Mouse (Mus musculus): Measurements from ENCODE around the gene Cask.

Cask gene

GRCm38 (mm10) chrX:13518781-13519407 lies 332.3 kb downstream of the Cask start:
- no peak for DNase-seq (ENCODE audit: low read depth, low spot score)

- DNase-seq (ENCODE audit: low read depth, low spot score) = no peak
These were observed 333.1 kb downstream of the Cask start for GRCm38 (mm10) chrX:13518019-13518418.

GRCm38 (mm10) chrX:13516451-13516850 lies 334.7 kb downstream of the Cask start:
- no peak for DNase-seq (ENCODE audit: low read depth, low spot score)

- DNase-seq (ENCODE audit: low read depth, low spot score) = no peak
These were observed 337.3 kb downstream of the Cask start for GRCm38 (mm10) chrX:13513864-13514263.

GRCm38 (mm10) chrX:13513127-13513526 lies 338.0 kb downstream of the Cask start:
- no peak for DNase-seq (ENCODE audit: low read depth, low spot score)

GRCm38 (mm10) chrX:13506376-13506775 lies 344.8 kb downstream of the Cask start:
- DNase-seq (ENCODE audit: low read depth, low spot score) = no peak

GRCm38 (mm10) chrX:13504389-13504788 lies 346.8 kb downstream of the Cask start:
- no peak for DNase-seq (ENCODE audit: low read depth, low spot score)

- no peak for DNase-seq (ENCODE audit: low read depth, low spot score)
These were observed 348.2 kb downstream of the Cask start for GRCm38 (mm10) chrX:13502862-13503375.

- no peak for DNase-seq (ENCODE audit: low read depth, low spot score)
These were observed 350.9 kb downstream of the Cask start for GRCm38 (mm10) chrX:13500284-13500683.

GRCm38 (mm10) chrX:13494892-13495703 lies 356.1 kb downstream of the Cask start:
- DNase-seq (ENCODE audit: low read depth, low spot score) = no peak

GRCm38 (mm10) chrX:13492922-13493321 lies 358.2 kb downstream of the Cask start:
- no peak for DNase-seq (ENCODE audit: low read depth, low spot score)

GRCm38 (mm10) chrX:13490941-13491340 lies 360.2 kb downstream of the Cask start:
- no peak for DNase-seq (ENCODE audit: low read depth, low spot score)

GRCm38 (mm10) chrX:13489761-13490160 lies 361.4 kb downstream of the Cask start:
- no peak for DNase-seq (ENCODE audit: low read depth, low spot score)

- DNase-seq (ENCODE audit: low read depth, low spot score) = no peak
These were observed 362.2 kb downstream of the Cask start for GRCm38 (mm10) chrX:13489001-13489400.

- DNase-seq (ENCODE audit: low read depth, low spot score) = no peak
These were observed 366.7 kb downstream of the Cask start for GRCm38 (mm10) chrX:13484447-13484846.

GRCm38 (mm10) chrX:13482576-13482975 lies 368.6 kb downstream of the Cask start:
- no peak for DNase-seq (ENCODE audit: low read depth, low spot score)

- DNase-seq (ENCODE audit: low read depth, low spot score) = no peak
These were observed 371.6 kb downstream of the Cask start for GRCm38 (mm10) chrX:13479570-13479969.

GRCm38 (mm10) chrX:13478298-13478697 lies 372.9 kb downstream of the Cask start:
- no peak for DNase-seq (ENCODE audit: low read depth, low spot score)

- DNase-seq (ENCODE audit: low read depth, low spot score) = no peak
These were observed 373.6 kb downstream of the Cask start for GRCm38 (mm10) chrX:13477596-13477995.

GRCm38 (mm10) chrX:13475382-13475781 lies 375.8 kb downstream of the Cask start:
- DNase-seq (ENCODE audit: low read depth, low spot score) = no peak

- no peak for DNase-seq (ENCODE audit: low read depth, low spot score)
These were observed 378.4 kb downstream of the Cask start for GRCm38 (mm10) chrX:13472751-13473225.

GRCm38 (mm10) chrX:13471925-13472324 lies 379.2 kb downstream of the Cask start:
- no peak for DNase-seq (ENCODE audit: low read depth, low spot score)

Data from telencephalon, adult 2 months (tissue).